In genomic region chr6:145120787-145121589, GRCm38 (mm10) we compare ENCODE assay signal across 8 mouse cellular contexts. TPM values are rescaled to one million over a fixed set of nuclear protein-coding genes. Genes with fewer than 3 reads are reported as not detected.
A peak's percentile ranks its signal among the peaks of the same experiment; 100 is the strongest.
DNase-seq lines count a peak whose midpoint lies in the region; ATAC-seq and TF ChIP-seq lines count a peak whose summit lies in the region.

No protein-coding gene starts in this region.

- no peak for ATAC-seq in liver, embryonic 15.5 days (ENCODE audit: insufficient read depth)
- ATAC-seq in forebrain, embryonic 11.5 days (replicated peaks; ENCODE audit: low FRiP score) = no peak

- 9% methylated on average over 18 of the region's 18 CpGs for WGBS in liver, embryonic 15.5 days (ENCODE audit: insufficient replicate concordance)
- WGBS in forebrain, embryonic 11.5 days = 53% methylated on average over 18 of the region's 18 CpGs

- H3K4me2 ChIP-seq in liver, embryonic 15.5 days = peak overlapping the region; percentile 55
- H3K4me2 ChIP-seq in forebrain, embryonic 11.5 days (ENCODE audit: low read depth, low read length, severe bottlenecking) = no peak overlapping the region

- peak overlapping the region; percentile 71 for H3K9ac ChIP-seq in ES-E14 (ENCODE audit: insufficient read depth, low read depth, low read length, poor library complexity, severe bottlenecking)
- H3K9ac ChIP-seq in liver, embryonic 15.5 days = no peak overlapping the region; the same call in 1 of the 2 replicates
- no peak overlapping the region for H3K9ac ChIP-seq in forebrain, embryonic 11.5 days (ENCODE audit: low read length)

- peaks cover 5 to 12% of the 10 kb centered on the region in 2 experiments; a peak in 3 of 4 replicates for H3K4me1 ChIP-seq in ES-E14 (ENCODE audit: control insufficient read depth in 2 of 2, insufficient read depth in 2 of 2, low read length in 2 of 2, poor library complexity in 1 of 2)
- peaks cover 59% of the 10 kb centered on the region for H3K4me1 ChIP-seq in liver, embryonic 15.5 days (replicated peaks)
- peaks cover 7% of the 10 kb centered on the region; the same call in 1 of the 2 replicates for H3K4me1 ChIP-seq in forebrain, embryonic 11.5 days (replicated peaks; ENCODE audit: control insufficient read depth, insufficient read depth, low read length)

- H3K36me3 ChIP-seq in ES-E14 (ENCODE audit: control insufficient read depth, insufficient read depth, low read length, poor library complexity, severe bottlenecking) = no peaks in the 10 kb centered on the region
- H3K36me3 ChIP-seq in liver, embryonic 15.5 days (replicated peaks) = no peaks in the 10 kb centered on the region
- H3K36me3 ChIP-seq in forebrain, embryonic 11.5 days (ENCODE audit: control insufficient read depth, insufficient read depth, low read length) = no peaks in the 10 kb centered on the region

- peak; percentile 28 for DNase-seq in layer of hippocampus, adult 9-11 months
- no peak for DNase-seq in layer of hippocampus, postnatal 25 days (ENCODE audit: extremely low spot score in 1 of 2, low spot score in 1 of 2)
- no peak for DNase-seq in ES-E14 (ENCODE audit: low read depth, low spot score)
- peak; percentile 46 for DNase-seq in heart, adult 8-10 months (ENCODE audit: low spot score)
- peak; percentile 74 for DNase-seq in thymus, postnatal 4 days
- DNase-seq in forebrain, embryonic 11.5 days (ENCODE audit: low spot score) = no peak
- no peak for DNase-seq in urinary bladder, postnatal 36 days (ENCODE audit: low spot score in 2 of 2)

- peak overlapping the region; percentile 86 for H3K27ac ChIP-seq in ES-E14 (ENCODE audit: insufficient read depth, low read depth, low read length, poor library complexity, severe bottlenecking)
- peak overlapping the region; percentile 74 for H3K27ac ChIP-seq in liver, embryonic 15.5 days (replicated peaks)
- no peak overlapping the region for H3K27ac ChIP-seq in forebrain, embryonic 11.5 days (ENCODE audit: low read depth, low read length)

- no peaks in the 10 kb centered on the region for H3K9me3 ChIP-seq in ES-E14 (ENCODE audit: control insufficient read depth, insufficient read depth, low read depth, low read length)
- H3K9me3 ChIP-seq in liver, embryonic 15.5 days (replicated peaks) = no peaks in the 10 kb centered on the region
- H3K9me3 ChIP-seq in forebrain, embryonic 11.5 days (ENCODE audit: control insufficient read depth, low read length) = no peaks in the 10 kb centered on the region

- in situ Hi-C loops in ES-E14 (cut with MboI; ENCODE audit: low sequenced_read_pairs in 2 of 2, unreplicated experiment in 2 of 2) = no loop called here

- no peaks in the 10 kb centered on the region for H3K27me3 ChIP-seq in liver, embryonic 15.5 days
- H3K27me3 ChIP-seq in forebrain, embryonic 11.5 days (ENCODE audit: control insufficient read depth, insufficient read depth, low read length) = no peaks in the 10 kb centered on the region

- peak overlapping the region; percentile 57 to 60 for H3K4me3 ChIP-seq in ES-E14 (ENCODE audit: insufficient read depth in 1 of 2, low read depth in 1 of 2, low read length in 2 of 2, poor library complexity in 1 of 2, severe bottlenecking in 1 of 2)
- H3K4me3 ChIP-seq in liver, embryonic 15.5 days (replicated peaks) = peak overlapping the region; percentile 48
- no peak overlapping the region for H3K4me3 ChIP-seq in forebrain, embryonic 11.5 days (ENCODE audit: low read depth, low read length)

TF ChIP-seq in ES-E14, 5 proteins besides CTCF, POLR2A, EP300 and RAD21:
- TF ChIP-seq MAFK (IDR thresholded peaks at IDR 0.05; ENCODE audit: insufficient read depth, low read depth, low read length) (no peak), HCFC1 (IDR thresholded peaks at IDR 0.05; ENCODE audit: borderline replicate concordance, insufficient read depth, low read length) (no peak)

RNA-seq across cellular contexts. Expression of gene Lrmp, which starts 5.5 kb away (rescaled TPM):
- 1 to 10 TPM; 3.9 to 5.8 TPM for total RNA-seq in layer of hippocampus, postnatal 25 days (2021)
- total RNA-seq in ES-E14 (2012; rRNA removed) = 8.6 and 10.4 TPM in 2 replicates
- total RNA-seq in heart, adult 8-10 months (2022) = 1 to 10 TPM; 1.1 to 3.3 (median 1.2) TPM
- 14.5 and 15.1 TPM in 2 replicates for polyA plus RNA-seq in liver, embryonic 15.5 days (2015; fragmentation: Nextera tagmentation; extraction: Ambion mirVana)
- 2.1 and 3.2 TPM in 2 replicates for polyA plus RNA-seq in forebrain, embryonic 11.5 days (2014; fragmentation: Nextera tagmentation; extraction: Ambion mirVana)

RNA-seq across cellular contexts. Expression of gene Bcat1, which starts 45.0 kb away (rescaled TPM):
- 100 to 1,000 TPM in 1 of 2 experiments, 10 to 100 TPM in 1; 89.6 to 103 TPM for total RNA-seq in layer of hippocampus, postnatal 25 days (2021)
- total RNA-seq in ES-E14 (2012; rRNA removed) = 121 and 180 TPM in 2 replicates
- 1 to 10 TPM in 2 of 4 experiments, under 1 TPM in 2; 0.34 to 1.6 (median 1.0) TPM for total RNA-seq in heart, adult 8-10 months (2022)
- polyA plus RNA-seq in liver, embryonic 15.5 days (2015; fragmentation: Nextera tagmentation; extraction: Ambion mirVana) = 0.94 and 1.3 TPM in 2 replicates
- polyA plus RNA-seq in forebrain, embryonic 11.5 days (2014; fragmentation: Nextera tagmentation; extraction: Ambion mirVana) = 110 and 115 TPM in 2 replicates

Comparison
In these comparisons a context has a peak if more than half of its experiments do, and no peak if none do; other contexts are left out.
1. DNase-seq: peak in layer of hippocampus, adult 9-11 months (single experiment), heart, adult 8-10 months (single experiment) and thymus, postnatal 4 days (single experiment); none in layer of hippocampus, postnatal 25 days (0 of 2), ES-E14 (single experiment), forebrain, embryonic 11.5 days (single experiment) and urinary bladder, postnatal 36 days (0 of 2).
2. RNA of gene Bcat1, which starts 45.0 kb away (total RNA-seq): 121 to 180 TPM in ES-E14 and 89.6 to 103 TPM in layer of hippocampus, postnatal 25 days; 0.34 to 1.6 TPM in heart, adult 8-10 months; every median in the first group is over 10 times any median in the second.